Mouse (Mus musculus) heart, postnatal 14 days (tissue): ENCODE measurements at regions not wholly inside any gene's neighbourhood (a gene's known extent, or its start where the extent isn't known, plus 50 kb on each side); places are given as distances from the start of the nearest gene placed in this dataset.

ENCODE experiments used
- DNase-seq, 2 experiments: peaks; one replicate each; pipeline ENCODE4 v3.0.0; 2021 to 2022
- intact Hi-C: fragments of 180-260 bp; cut with DNase I; formaldehyde crosslinking; loops from one replicate; pipeline ENCODE4 v1.15.1; 2025

- intact Hi-C loops, result no loop called here
- DNase-seq, result peak in 1 of 2 experiments; percentile 21
Observed at GRCm38 (mm10) chr13:24527812-24528531, 54.0 kb upstream of the Ripor2 start.
